Mouse (Mus musculus) midbrain, postnatal 0 days (tissue): ENCODE measurements at regions not wholly inside any gene's neighbourhood (a gene's known extent, or its start where the extent isn't known, plus 50 kb on each side); places are given as distances from the start of the nearest gene placed in this dataset.
A peak's percentile ranks its signal among the peaks of the same experiment; 100 is the strongest.

Experiments used
- ATAC-seq: fragments of 200-750 bp; cut with Nextera tagmentation; 2 replicates; pipeline ENCODE4 v1.8.0; 2017; ENCODE audit warnings: moderate number of reproducible peaks, mild to moderate bottlenecking, moderate TSS enrichment, moderate library complexity; ENCODE audit not compliant: low FRiP score
- DNase-seq: peaks from one replicate; pipeline ENCODE4 v3.0.0-alpha.2; 2015; ENCODE audit warnings: low spot score
- H3K27ac ChIP-seq: fragments of 300-500 bp; sonication (generic); 2 replicates; pipeline ENCODE4 v1.5.1; 2014; ENCODE audit warnings: low read depth, mild to moderate bottlenecking, low read length, mixed read lengths
- H3K27me3 ChIP-seq: fragments of 300-500 bp; sonication (generic); 2 replicates; pipeline ENCODE4 v1.6.1; 2014; ENCODE audit warnings: low read length, control low read depth, mixed read lengths; ENCODE audit not compliant: insufficient read depth
- H3K36me3 ChIP-seq: fragments of 300-500 bp; sonication (generic); 2 replicates; pipeline ENCODE4 v1.6.1; 2014; ENCODE audit warnings: low read length, control low read depth, mixed read lengths; ENCODE audit not compliant: insufficient read depth
- H3K4me1 ChIP-seq: fragments of 300-500 bp; sonication (generic); 2 replicates; pipeline ENCODE4 v1.6.1; 2014; ENCODE audit warnings: mild to moderate bottlenecking, control low read depth, antibody characterized with exemption, low read length, mixed read lengths; ENCODE audit not compliant: insufficient read depth
- H3K4me2 ChIP-seq: fragments of 300-500 bp; sonication (generic); 2 replicates; pipeline ENCODE4 v1.6.1; 2014; ENCODE audit warnings: low read depth, mild to moderate bottlenecking, low read length, mixed read lengths; ENCODE audit not compliant: poor library complexity, severe bottlenecking
- H3K4me3 ChIP-seq: fragments of 300-500 bp; sonication (generic); 2 replicates; pipeline ENCODE4 v1.5.1; 2014; ENCODE audit warnings: low read depth, mild to moderate bottlenecking, low read length, moderate library complexity
- H3K9ac ChIP-seq: fragments of 300-500 bp; sonication (generic); replicated peaks from 2 replicates; pipeline ENCODE4 v1.6.1; 2014; ENCODE audit warnings: mild to moderate bottlenecking, low read length, moderate library complexity, mixed read lengths; ENCODE audit not compliant: poor library complexity, severe bottlenecking
- H3K9me3 ChIP-seq: fragments of 300-500 bp; sonication (generic); 2 replicates; pipeline ENCODE4 v1.6.1; 2016; ENCODE audit warnings: low read length, control low read depth
- CTCF ChIP-seq: IDR thresholded peaks from 2 replicates; pipeline ENCODE4 v1.5.1; 2016; ENCODE audit warnings: antibody characterized with exemption, mild to moderate bottlenecking
- WGBS: fragments of 180-500 bp; shearing (Covaris S2); extraction: QIAGEN DNeasy Blood & Tissue Kit; methylation state at CpG from one replicate; pipeline ENCODE4 v1.1.7; 2014; 5-methylcytosine and 5-hydroxymethylcytosine counted together

DNA sequence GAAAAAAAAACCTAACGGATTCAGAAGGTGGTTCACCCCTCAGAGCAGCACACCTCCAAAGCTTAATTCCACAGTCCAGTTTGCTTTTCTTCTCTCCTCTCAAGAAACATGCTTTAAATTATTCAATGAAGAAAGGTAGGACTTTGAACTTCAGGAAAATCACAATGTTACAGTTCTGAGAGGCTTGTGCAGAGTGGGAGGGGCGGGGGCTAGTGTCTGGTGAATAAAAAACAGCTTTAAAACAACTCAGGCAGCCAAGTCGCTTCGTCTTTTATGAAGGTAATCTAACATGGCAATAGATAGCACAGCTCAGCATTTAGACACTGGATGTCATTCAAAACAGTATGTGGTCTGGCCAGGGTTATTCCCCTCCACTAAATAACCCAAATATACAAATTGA lies 298.8 kb downstream of the Foxa2 start:
- ATAC-seq (no peak), DNase-seq (no peak)
- Histone ChIP-seq H3K4me2 (no peak overlapping the region), H3K9ac (no peak overlapping the region), H3K27ac (no peak overlapping the region), H3K4me3 (no peak overlapping the region), H3K27me3 (no peaks in the 10 kb centered on the region), H3K36me3 (no peaks in the 10 kb centered on the region), H3K9me3 (no peaks in the 10 kb centered on the region), H3K4me1 (no peaks in the 10 kb centered on the region)
- no peak for TF ChIP-seq CTCF
- 53% methylated on average over 4 of the region's 4 CpGs for WGBS

DNA sequence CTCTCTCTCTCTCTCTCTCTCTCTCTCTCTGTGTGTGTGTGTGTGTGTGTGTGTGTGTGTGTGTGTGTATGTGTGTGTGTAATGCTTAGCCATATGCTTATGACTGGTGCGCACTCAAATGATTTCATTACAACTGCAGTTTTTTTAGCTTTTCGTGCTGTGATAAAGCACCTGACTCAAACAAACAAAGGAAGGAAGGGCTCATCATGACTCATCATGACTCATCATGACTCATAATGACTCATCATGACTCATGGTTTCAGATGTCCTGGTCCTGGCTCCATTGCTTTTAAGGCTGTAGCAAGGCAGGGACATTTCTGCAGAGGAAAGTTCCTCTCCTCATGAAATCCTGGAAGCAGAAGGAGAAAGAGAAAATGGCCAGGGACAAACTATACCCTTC lies 302.9 kb downstream of the Foxa2 start:
- no peak for TF ChIP-seq CTCF
- no peak for DNase-seq

DNA sequence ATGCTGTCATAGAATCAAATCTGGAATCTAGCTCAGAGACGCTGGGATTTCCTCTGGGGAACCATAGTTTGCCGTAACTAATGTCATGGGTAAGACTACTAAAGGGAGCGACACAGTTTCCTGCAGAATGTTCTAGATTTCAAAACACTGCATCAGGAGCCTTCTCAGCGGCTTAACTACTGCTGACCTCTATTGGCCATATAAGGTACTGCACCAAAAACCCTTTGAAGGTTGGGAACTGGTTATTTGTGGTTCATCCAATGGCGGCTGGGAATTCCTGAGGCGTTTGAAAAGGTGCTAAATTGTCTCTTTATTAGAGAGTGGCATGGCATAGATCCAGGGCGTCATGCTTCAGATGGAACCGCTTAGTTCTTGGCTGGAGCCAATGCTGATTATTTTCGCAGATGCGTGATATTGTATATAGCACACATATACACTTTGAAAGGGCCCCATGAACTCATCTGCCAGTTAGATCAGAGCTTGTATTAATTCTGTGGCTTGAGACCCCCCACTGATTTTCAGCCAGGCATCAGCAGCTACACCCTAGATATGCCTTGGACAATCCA lies 308.4 kb downstream of the Foxa2 start:
- peak; percentile 92 for TF ChIP-seq CTCF
- Histone ChIP-seq H3K9ac (no peak overlapping the region), H3K27ac (no peak overlapping the region), H3K9me3 (no peaks in the 10 kb centered on the region), H3K36me3 (no peaks in the 10 kb centered on the region), H3K4me3 (no peak overlapping the region), H3K4me1 (no peaks in the 10 kb centered on the region), H3K4me2 (no peak overlapping the region), H3K27me3 (no peaks in the 10 kb centered on the region)
- 42% methylated on average over 10 of the region's 10 CpGs for WGBS
- 0 out of 2 replicates have a peak, but pooled peaks have one; percentile 15 for ATAC-seq
- DNase-seq = peak; percentile 65

More for the DNA sequence above, 302.9 kb downstream of the Foxa2 start:
- Histone ChIP-seq H3K9ac (no peak overlapping the region), H3K9me3 (no peaks in the 10 kb centered on the region), H3K27ac (no peak overlapping the region), H3K27me3 (no peaks in the 10 kb centered on the region), H3K36me3 (no peaks in the 10 kb centered on the region), H3K4me1 (no peaks in the 10 kb centered on the region), H3K4me3 (no peak overlapping the region), H3K4me2 (no peak overlapping the region)
- WGBS = 88% methylated on average over 2 of the region's 2 CpGs
- no peak for ATAC-seq

DNA sequence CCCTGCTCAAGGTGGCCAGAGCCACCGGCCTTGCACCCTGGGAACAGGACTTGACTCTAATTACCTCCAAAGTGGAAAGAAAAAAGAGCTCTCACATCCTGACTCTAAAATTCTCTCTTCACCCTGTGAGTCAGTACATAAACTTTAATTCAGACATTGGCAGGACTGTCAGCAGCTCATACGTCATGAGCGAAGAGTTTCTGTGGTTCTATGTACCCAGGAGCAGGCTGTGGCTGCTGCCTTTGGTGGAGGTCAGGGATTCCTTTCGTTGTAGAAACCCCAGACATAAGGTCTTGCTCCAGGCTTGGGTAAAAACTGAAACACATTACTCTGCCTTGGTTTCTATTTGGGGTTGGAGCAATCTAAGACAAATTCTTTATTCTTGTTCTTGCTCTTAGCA lies 319.4 kb downstream of the Foxa2 start:
- no peaks in the 10 kb centered on the region for H3K9me3 ChIP-seq
- no peaks in the 10 kb centered on the region for H3K4me1 ChIP-seq
- H3K36me3 ChIP-seq = no peaks in the 10 kb centered on the region
- H3K27me3 ChIP-seq = 0 out of 2 replicates have a peak, but pooled peaks cover 2% of the 10 kb centered on the region
- ATAC-seq (no peak), DNase-seq (no peak)
- WGBS = 85% methylated on average over 4 of the region's 4 CpGs
- H3K9ac ChIP-seq = no peak overlapping the region
- no peak overlapping the region for H3K4me3 ChIP-seq
- no peak overlapping the region for H3K27ac ChIP-seq
- no peak overlapping the region for H3K4me2 ChIP-seq
- TF ChIP-seq CTCF = no peak

DNA sequence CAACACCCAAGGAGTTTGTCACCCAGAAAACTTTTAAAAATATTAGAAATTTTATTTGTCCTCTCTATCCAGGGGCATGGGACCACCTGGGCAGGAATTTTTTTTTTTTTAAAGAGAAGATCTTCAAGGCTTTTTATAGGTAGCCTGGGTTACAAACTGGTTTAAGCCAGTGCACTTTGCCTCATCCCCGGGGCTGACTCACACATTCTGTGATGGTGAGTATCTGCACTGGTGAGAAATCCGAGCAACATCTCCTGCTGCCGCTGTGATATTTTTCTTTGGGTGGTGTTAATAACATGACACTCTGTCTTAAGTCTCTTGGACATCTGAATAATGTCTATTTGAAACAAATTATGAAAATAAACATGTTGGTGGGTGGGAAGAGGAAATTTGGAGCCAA lies 327.8 kb downstream of the Foxa2 start:
- Histone ChIP-seq H3K4me1 (no peaks in the 10 kb centered on the region), H3K9ac (no peak overlapping the region), H3K36me3 (no peaks in the 10 kb centered on the region), H3K27ac (no peak overlapping the region), H3K4me2 (no peak overlapping the region), H3K4me3 (no peak overlapping the region), H3K27me3 (0 out of 2 replicates have a peak, but pooled peaks cover under 1% of the 10 kb centered on the region), H3K9me3 (no peaks in the 10 kb centered on the region)
- ATAC-seq (no peak), DNase-seq (no peak)
- 89% methylated on average over 3 of the region's 3 CpGs for WGBS
- no peak for TF ChIP-seq CTCF

DNA sequence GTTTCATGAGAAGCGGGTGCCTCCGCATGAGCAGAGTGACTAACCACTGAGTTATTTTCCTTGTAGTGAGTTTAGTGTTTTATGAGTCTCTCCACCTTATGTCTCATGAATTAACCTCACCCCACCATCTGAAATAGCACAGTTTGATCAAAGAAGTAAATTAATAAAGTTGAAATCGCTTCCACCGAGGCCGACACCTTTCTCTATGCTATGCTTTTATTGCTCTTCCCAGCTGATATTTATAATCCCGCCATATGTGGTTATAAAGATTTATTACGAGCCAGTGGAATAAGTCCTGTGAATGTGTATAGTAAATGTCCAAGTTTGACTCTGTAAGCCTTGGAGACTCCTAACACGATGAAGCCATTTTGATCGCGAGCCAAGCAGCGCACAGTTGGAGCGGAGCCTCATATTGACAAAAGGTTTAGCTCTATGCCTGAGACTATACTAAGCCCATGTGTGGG lies 329.3 kb downstream of the Foxa2 start:
- Histone ChIP-seq H3K9me3 (no peaks in the 10 kb centered on the region), H3K27me3 (no peaks in the 10 kb centered on the region), H3K4me2 (no peak overlapping the region), H3K27ac (no peak overlapping the region), H3K9ac (no peak overlapping the region), H3K36me3 (no peaks in the 10 kb centered on the region), H3K4me3 (no peak overlapping the region), H3K4me1 (no peaks in the 10 kb centered on the region)
- WGBS = 94% methylated on average over 12 of the region's 12 CpGs
- ATAC-seq (no peak), DNase-seq (no peak)
- TF ChIP-seq CTCF = no peak
